Mouse (Mus musculus): ENCODE data around the gene U2surp.
"Not testable (repeated sequence)": the region's sequence is repeated elsewhere in the genome, so short reads cannot be mapped to it uniquely, and the experiment has no call there.

U2surp gene

GRCm38 (mm10) chr9:95533817-95534216 lies 22.0 kb upstream of the U2surp start:
- DNase-seq = no peak

GRCm38 (mm10) chr9:95531144-95531543 lies 19.3 kb upstream of the U2surp start:
- DNase-seq = no peak

- no peak for DNase-seq
These were observed 15.9 kb upstream of the U2surp start for GRCm38 (mm10) chr9:95527676-95528075.

GRCm38 (mm10) chr9:95525961-95526360 lies 14.2 kb upstream of the U2surp start:
- peak; percentile 73 for DNase-seq

- DNase-seq = no peak
These were observed 13.6 kb upstream of the U2surp start for GRCm38 (mm10) chr9:95525376-95525775.

GRCm38 (mm10) chr9:95522561-95522960 lies 10.8 kb upstream of the U2surp start:
- no peak for DNase-seq

GRCm38 (mm10) chr9:95521566-95521965 lies 9.8 kb upstream of the U2surp start:
- DNase-seq = peak; percentile 49

- no peak for DNase-seq
These were observed 9.2 kb upstream of the U2surp start for GRCm38 (mm10) chr9:95521031-95521430.

GRCm38 (mm10) chr9:95520563-95520962 lies 8.8 kb upstream of the U2surp start:
- DNase-seq = no peak

GRCm38 (mm10) chr9:95514361-95514760 lies 2.6 kb upstream of the U2surp start:
- DNase-seq = peak; percentile 16

GRCm38 (mm10) chr9:95513776-95514175 lies 2.0 kb upstream of the U2surp start:
- no peak for DNase-seq

GRCm38 (mm10) chr9:95512331-95513030 lies 685 bp upstream of the U2surp start:
- peak; percentile 13 for DNase-seq

- no peak for DNase-seq
These were observed 947 bp downstream of the U2surp start for GRCm38 (mm10) chr9:95510693-95511404.

- no peak for DNase-seq
These were observed 6.1 kb downstream of the U2surp start for GRCm38 (mm10) chr9:95505666-95506065.

GRCm38 (mm10) chr9:95499848-95500247 lies 11.9 kb downstream of the U2surp start:
- no peak for DNase-seq

- no peak for DNase-seq
These were observed 16.8 kb downstream of the U2surp start for GRCm38 (mm10) chr9:95495038-95495437.

- DNase-seq = no peak
These were observed 18.4 kb downstream of the U2surp start for GRCm38 (mm10) chr9:95493393-95493792.

GRCm38 (mm10) chr9:95490003-95490402 lies 21.8 kb downstream of the U2surp start:
- no peak for DNase-seq

- no peak for DNase-seq
These were observed 22.9 kb downstream of the U2surp start for GRCm38 (mm10) chr9:95488861-95489260.

- DNase-seq = no peak
These were observed 31.8 kb downstream of the U2surp start for GRCm38 (mm10) chr9:95479981-95480380.

GRCm38 (mm10) chr9:95478443-95478842 lies 33.4 kb downstream of the U2surp start:
- DNase-seq = no peak

GRCm38 (mm10) chr9:95472926-95473325 lies 38.9 kb downstream of the U2surp start:
- DNase-seq = no peak

GRCm38 (mm10) chr9:95469011-95469576 lies 42.7 kb downstream of the U2surp start:
- DNase-seq = not testable (repeated sequence)

GRCm38 (mm10) chr9:95464028-95464427 lies 47.8 kb downstream of the U2surp start:
- no peak for DNase-seq
